ENCODE assay signal across 11 mouse cellular contexts in the genomic region with DNA sequence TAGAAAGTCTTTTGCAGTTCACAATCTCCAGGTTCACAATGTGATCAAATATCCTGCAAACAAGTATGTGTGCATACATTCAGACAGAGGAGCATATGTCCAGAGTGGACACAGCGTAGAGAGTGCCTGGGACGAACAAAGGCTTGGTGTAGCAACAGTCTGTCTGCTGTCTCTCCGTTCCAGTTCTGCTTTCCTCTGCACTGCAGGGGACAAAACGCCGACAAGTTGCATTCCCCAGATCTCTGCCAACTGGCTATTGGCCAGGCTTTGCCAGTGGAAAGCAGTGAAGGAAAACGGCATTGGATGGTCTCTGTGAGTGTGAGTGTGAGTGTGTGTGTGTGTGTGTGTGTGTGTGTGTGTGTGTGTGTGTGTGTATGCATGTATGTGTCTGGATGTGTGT. TPM values are rescaled to one million over a fixed set of nuclear protein-coding genes. Genes with fewer than 3 reads are reported as not detected.
DNase-seq lines count a peak whose midpoint lies in the region; ATAC-seq and TF ChIP-seq lines count a peak whose summit lies in the region.
"Had no signal": no experiment of that assay in that cellular context is flagged by ENCODE, and none has a peak within 500 bp of the region (broad histone marks: within the 10 kb centered on the region; RNA-seq: fewer than 3 reads in every experiment).

No protein-coding gene starts in this region.

- no peak for TF ChIP-seq CTCF in kidney, postnatal 0 days (IDR thresholded peaks at IDR 0.05; ENCODE audit: low read depth)

- no peaks in the 10 kb centered on the region for H3K9me3 ChIP-seq in kidney, embryonic 14.5 days (ENCODE audit: control insufficient read depth, low read length)
- no peaks in the 10 kb centered on the region for H3K9me3 ChIP-seq in kidney, postnatal 0 days (replicated peaks; ENCODE audit: low read length)
- H3K9me3 ChIP-seq: embryonic facial prominence, embryonic 12.5 days; neural tube, embryonic 13.5 days had no signal

- H3K9ac ChIP-seq in kidney, embryonic 14.5 days (ENCODE audit: low read depth, low read length), result no peak overlapping the region
- H3K9ac ChIP-seq in kidney, postnatal 0 days (ENCODE audit: low read depth, low read length), result no peak overlapping the region
- H3K9ac ChIP-seq: embryonic facial prominence, embryonic 12.5 days; neural tube, embryonic 13.5 days had no signal

- H3K27ac ChIP-seq in kidney, embryonic 14.5 days (ENCODE audit: low read depth, low read length), result no peak overlapping the region
- H3K27ac ChIP-seq in kidney, postnatal 0 days, result no peak overlapping the region
- H3K27ac ChIP-seq: embryonic facial prominence, embryonic 12.5 days; neural tube, embryonic 13.5 days had no signal

- 74% methylated on average over 6 of the region's 6 CpGs for WGBS in kidney, embryonic 14.5 days
- 58% methylated on average over 6 of the region's 6 CpGs for WGBS in kidney, postnatal 0 days

- H3K36me3 ChIP-seq in kidney, embryonic 14.5 days (ENCODE audit: control insufficient read depth, insufficient read depth, low read length), result no peaks in the 10 kb centered on the region
- no peaks in the 10 kb centered on the region for H3K36me3 ChIP-seq in kidney, postnatal 0 days (ENCODE audit: insufficient read depth, low read length)
- H3K36me3 ChIP-seq: embryonic facial prominence, embryonic 12.5 days; neural tube, embryonic 13.5 days had no signal

- H3K4me3 ChIP-seq in kidney, embryonic 14.5 days (ENCODE audit: low read length), result no peak overlapping the region
- no peak overlapping the region for H3K4me3 ChIP-seq in kidney, postnatal 0 days (replicated peaks; ENCODE audit: low read depth, low read length)
- H3K4me3 ChIP-seq: embryonic facial prominence, embryonic 12.5 days; neural tube, embryonic 13.5 days had no signal

- DNase-seq in adrenal gland, postnatal 14 days, result peak; percentile 72
- DNase-seq in adrenal gland, postnatal 4 days (ENCODE audit: low spot score in 2 of 2), result no peak
- DNase-seq in kidney, adult 18-20 months, result peak; percentile 68
- DNase-seq in A20 (ENCODE audit: low read depth, low spot score), result peak; percentile 52
- DNase-seq in kidney, postnatal 0 days (ENCODE audit: low spot score), result no peak
- DNase-seq in embryo, embryonic 10 days (ENCODE audit: low spot score), result no peak
- DNase-seq: liver had no signal

- no peak for ATAC-seq in kidney, embryonic 14.5 days (ENCODE audit: low FRiP score, low TSS enrichment)
- ATAC-seq in kidney, postnatal 0 days (replicated peaks; ENCODE audit: low FRiP score, low read depth), result peak; percentile 54; the same call in 1 of the 2 replicates
- ATAC-seq in erythroid progenitor cell, adult 5-6 weeks (replicated peaks; ENCODE audit: low FRiP score, poor library complexity, severe bottlenecking), result no peak

- H3K4me2 ChIP-seq in kidney, embryonic 14.5 days (replicated peaks; ENCODE audit: low read depth, low read length), result no peak overlapping the region
- no peak overlapping the region for H3K4me2 ChIP-seq in kidney, postnatal 0 days (ENCODE audit: low read length)
- H3K4me2 ChIP-seq: embryonic facial prominence, embryonic 12.5 days; neural tube, embryonic 13.5 days had no signal

- H3K27me3 ChIP-seq in kidney, embryonic 14.5 days (ENCODE audit: control insufficient read depth, insufficient read depth, low read length), result no peaks in the 10 kb centered on the region
- no peaks in the 10 kb centered on the region for H3K27me3 ChIP-seq in kidney, postnatal 0 days (ENCODE audit: insufficient read depth, low read length)
- H3K27me3 ChIP-seq: embryonic facial prominence, embryonic 12.5 days; neural tube, embryonic 13.5 days had no signal

- no peaks in the 10 kb centered on the region for H3K4me1 ChIP-seq in kidney, embryonic 14.5 days (ENCODE audit: control insufficient read depth, insufficient read depth, low read length)
- no peaks in the 10 kb centered on the region for H3K4me1 ChIP-seq in kidney, postnatal 0 days (replicated peaks; ENCODE audit: insufficient read depth, low read length)
- H3K4me1 ChIP-seq: embryonic facial prominence, embryonic 12.5 days; neural tube, embryonic 13.5 days had no signal

RNA-seq across cellular contexts. Expression of a gene that starts 14.4 kb away (rescaled TPM):
- total RNA-seq in adrenal gland, postnatal 14 days (2021), result 344 and 376 TPM in 2 replicates
- total RNA-seq in adrenal gland, postnatal 4 days (2021), result 100 to 1,000 TPM; 369 to 394 TPM
- 412 and 465 TPM in 2 replicates for polyA plus RNA-seq in kidney, embryonic 14.5 days (2014; fragmentation: Nextera tagmentation; extraction: Ambion mirVana)
- 398 and 440 TPM in 2 replicates for polyA plus RNA-seq in kidney, postnatal 0 days (2015; fragmentation: Nextera tagmentation; extraction: Ambion mirVana)
- total RNA-seq in erythroid progenitor cell, adult 5-6 weeks (2015; ENCODE audit: low replicate concordance), result 167 and 189 TPM in 2 replicates
- total RNA-seq in erythroid progenitor cell, adult 5-6 weeks (2017; ENCODE audit: low replicate concordance), result 191 and 192 TPM in 2 replicates

Comparison
In these comparisons a context has a peak if more than half of its experiments do, and no peak if none do; other contexts are left out.
1. DNase-seq: peak in adrenal gland, postnatal 14 days (single experiment), kidney, adult 18-20 months (single experiment) and A20 (single experiment); none in adrenal gland, postnatal 4 days (0 of 2), kidney, postnatal 0 days (single experiment) and embryo, embryonic 10 days (single experiment).